8 mouse cellular contexts compared by ENCODE assay signal in genomic region chr1:133917456-133918087, GRCm38 (mm10). TPM values are rescaled to one million over a fixed set of nuclear protein-coding genes. Genes with fewer than 3 reads are reported as not detected.
A peak's percentile ranks its signal among the peaks of the same experiment; 100 is the strongest.
DNase-seq lines count a peak whose midpoint lies in the region; ATAC-seq and TF ChIP-seq lines count a peak whose summit lies in the region.

No protein-coding gene starts in this region.

- H3K36me3 ChIP-seq in kidney, adult 2 months (ENCODE audit: control insufficient read depth, insufficient read depth, low read length), result no peaks in the 10 kb centered on the region
- no peaks in the 10 kb centered on the region for H3K36me3 ChIP-seq in midbrain, embryonic 10.5 days

- 50% methylated on average over 11 of the region's 11 CpGs for WGBS in kidney, adult 2 months
- WGBS in midbrain, embryonic 10.5 days, result 26% methylated on average over 11 of the region's 11 CpGs

- peak overlapping the region; percentile 37; the same call in 1 of the 2 replicates for H3K4me3 ChIP-seq in kidney, adult 2 months (ENCODE audit: insufficient read depth, low read depth, low read length)
- H3K4me3 ChIP-seq in midbrain, embryonic 10.5 days, result peak overlapping the region; percentile 16; the same call in 1 of the 2 replicates

- ATAC-seq in CD4-positive, CD25-positive, alpha-beta regulatory T cell, adult 4 months, result no peak

- no peaks in the 10 kb centered on the region for H3K9me3 ChIP-seq in midbrain, embryonic 10.5 days (replicated peaks)

- peaks cover 11% of the 10 kb centered on the region for H3K4me1 ChIP-seq in kidney, adult 2 months (ENCODE audit: control insufficient read depth, insufficient read depth, low read length)
- peaks cover 35% of the 10 kb centered on the region for H3K4me1 ChIP-seq in midbrain, embryonic 10.5 days

- H3K27me3 ChIP-seq in kidney, adult 2 months (replicated peaks; ENCODE audit: control insufficient read depth, insufficient read depth, low read length), result no peaks in the 10 kb centered on the region
- H3K27me3 ChIP-seq in midbrain, embryonic 10.5 days (ENCODE audit: low read depth, poor library complexity, severe bottlenecking), result peaks cover 28% of the 10 kb centered on the region

- peak; percentile 63 for DNase-seq in retina, postnatal 1 day
- no peak for DNase-seq in retina, embryonic 14.5 days (ENCODE audit: low spot score)
- DNase-seq in gastrocnemius, postnatal 14 days, result peak; percentile 53
- peak; percentile 68 for DNase-seq in kidney, adult 2 months
- DNase-seq in midbrain, embryonic 10.5 days (ENCODE audit: low spot score), result peak; percentile 26
- DNase-seq in thymus, postnatal 0 days (ENCODE audit: low spot score), result no peak
- DNase-seq in frontal cortex, postnatal 36 days (ENCODE audit: low spot score in 2 of 2), result no peak

- TF ChIP-seq CTCF in kidney, adult 2 months (conservative IDR thresholded peaks at IDR 0.05; ENCODE audit: insufficient read depth, insufficient read length, low read depth, low read length), result no peak

- TF ChIP-seq POLR2A in kidney, adult 2 months (IDR thresholded peaks at IDR 0.05; ENCODE audit: low read depth, low read length), result no peak

- peak overlapping the region; percentile 81 for H3K27ac ChIP-seq in kidney, adult 2 months (ENCODE audit: insufficient read depth, low read depth, low read length)
- H3K27ac ChIP-seq in midbrain, embryonic 10.5 days (replicated peaks), result peak overlapping the region; percentile 73

- intact Hi-C loops in gastrocnemius, postnatal 14 days (cut with DNase I; ENCODE audit: low total_unique reads), result no loop called here

RNA-seq across cellular contexts. Expression of gene Prelp, which starts 3.6 kb away (rescaled TPM):
- total RNA-seq in gastrocnemius, postnatal 14 days (2021), result 10 to 100 TPM; 15.6 to 18.4 TPM
- 35.0 and 38.2 TPM in 2 replicates for polyA plus RNA-seq in kidney, adult 2 months (2012; rRNA removed)
- polyA plus RNA-seq in midbrain, embryonic 10.5 days (2016; fragmentation: Nextera tagmentation; extraction: Ambion mirVana), result 0.31 and 0.67 TPM in 2 replicates
- 1.1 and 1.6 TPM in 2 replicates for polyA plus RNA-seq in thymus, postnatal 0 days (2015; fragmentation: Nextera tagmentation; extraction: Ambion mirVana)
- polyA plus RNA-seq in CD4-positive, CD25-positive, alpha-beta regulatory T cell, adult 4 months (2017; shearing (Covaris generic)), result not detected

RNA-seq across cellular contexts. Expression of gene Optc, which starts 9.8 kb away (rescaled TPM):
- under 1 TPM; 0.18 TPM for total RNA-seq in gastrocnemius, postnatal 14 days (2021)
- 0.48 and 1.5 TPM in 2 replicates for polyA plus RNA-seq in kidney, adult 2 months (2012; rRNA removed)
- polyA plus RNA-seq in midbrain, embryonic 10.5 days (2016; fragmentation: Nextera tagmentation; extraction: Ambion mirVana), result 0.86 and 1.7 TPM in 2 replicates
- polyA plus RNA-seq in thymus, postnatal 0 days (2015; fragmentation: Nextera tagmentation; extraction: Ambion mirVana), result 0.12 and 0.42 TPM in 2 replicates
- polyA plus RNA-seq in CD4-positive, CD25-positive, alpha-beta regulatory T cell, adult 4 months (2017; shearing (Covaris generic)), result not detected

Comparison
In these comparisons a context has a peak if more than half of its experiments do, and no peak if none do; other contexts are left out.
1. DNase-seq: peak in retina, postnatal 1 day (single experiment), gastrocnemius, postnatal 14 days (single experiment), kidney, adult 2 months (single experiment) and midbrain, embryonic 10.5 days (single experiment); none in retina, embryonic 14.5 days (single experiment), thymus, postnatal 0 days (single experiment) and frontal cortex, postnatal 36 days (0 of 2).
2. RNA of gene Prelp, which starts 3.6 kb away (polyA plus RNA-seq): 35.0 to 38.2 TPM in kidney, adult 2 months; 1.1 to 1.6 TPM in thymus, postnatal 0 days, 0.31 to 0.67 TPM in midbrain, embryonic 10.5 days and not detected in CD4-positive, CD25-positive, alpha-beta regulatory T cell, adult 4 months; every median in the first group is over 10 times any median in the second.